Mouse (Mus musculus) ES-CJ7 (cell line): ENCODE measurements at regions not wholly inside any gene's neighbourhood (a gene's known extent, or its start where the extent isn't known, plus 50 kb on each side); places are given as distances from the start of the nearest gene placed in this dataset.

Experiments used
- DNase-seq: peaks from one replicate; pipeline ENCODE4 v3.0.0; 2011; ENCODE audit warnings: low read depth, low spot score

- no peak for DNase-seq
These were observed 216.3 kb upstream of the Pdzrn3 start for GRCm38 (mm10) chr6:101593782-101594641.

DNA sequence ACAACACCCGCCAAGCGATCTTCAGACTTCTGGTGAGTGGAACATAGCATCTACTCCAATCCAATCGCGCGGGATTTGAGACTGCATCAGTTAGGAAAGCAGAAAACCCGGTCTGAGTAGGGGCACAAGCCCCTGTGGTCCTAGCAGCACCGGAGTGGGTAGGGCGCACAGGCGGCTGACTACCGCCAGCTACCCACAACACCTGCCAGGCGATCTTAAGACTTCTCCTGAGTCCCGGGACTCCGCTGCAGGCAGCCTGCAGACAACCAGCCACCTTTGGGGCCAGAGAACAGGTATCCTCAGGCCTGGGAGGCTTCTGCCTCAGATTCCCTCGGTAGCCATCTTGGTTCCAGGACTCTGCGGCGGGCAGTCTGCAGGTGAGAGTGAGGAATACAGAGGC, 208.2 kb upstream of the Pdzrn3 start:
- peak; percentile 79 for DNase-seq

DNA sequence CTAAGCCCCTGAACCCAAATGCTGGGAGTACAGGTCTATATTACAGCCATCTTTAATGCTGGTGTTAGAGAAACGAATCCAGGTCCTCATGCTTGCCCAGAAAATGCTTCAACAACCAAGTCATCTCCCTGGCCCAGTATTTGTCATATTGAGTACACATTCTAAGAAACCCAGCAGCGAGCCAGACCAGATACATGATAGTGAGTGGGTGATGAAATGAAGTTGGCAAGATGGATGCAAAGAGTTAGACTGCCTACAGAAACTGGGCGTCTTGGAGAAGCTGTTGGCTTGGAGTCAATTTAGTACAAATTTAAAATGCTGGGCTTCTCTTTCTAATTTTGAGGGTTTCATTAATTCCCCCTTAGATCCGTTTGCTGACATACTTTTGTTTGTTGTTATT, 203.1 kb upstream of the Pdzrn3 start:
- DNase-seq = no peak

GRCm38 (mm10) chr6:101556096-101556495, 178.4 kb upstream of the Pdzrn3 start:
- no peak for DNase-seq

DNA sequence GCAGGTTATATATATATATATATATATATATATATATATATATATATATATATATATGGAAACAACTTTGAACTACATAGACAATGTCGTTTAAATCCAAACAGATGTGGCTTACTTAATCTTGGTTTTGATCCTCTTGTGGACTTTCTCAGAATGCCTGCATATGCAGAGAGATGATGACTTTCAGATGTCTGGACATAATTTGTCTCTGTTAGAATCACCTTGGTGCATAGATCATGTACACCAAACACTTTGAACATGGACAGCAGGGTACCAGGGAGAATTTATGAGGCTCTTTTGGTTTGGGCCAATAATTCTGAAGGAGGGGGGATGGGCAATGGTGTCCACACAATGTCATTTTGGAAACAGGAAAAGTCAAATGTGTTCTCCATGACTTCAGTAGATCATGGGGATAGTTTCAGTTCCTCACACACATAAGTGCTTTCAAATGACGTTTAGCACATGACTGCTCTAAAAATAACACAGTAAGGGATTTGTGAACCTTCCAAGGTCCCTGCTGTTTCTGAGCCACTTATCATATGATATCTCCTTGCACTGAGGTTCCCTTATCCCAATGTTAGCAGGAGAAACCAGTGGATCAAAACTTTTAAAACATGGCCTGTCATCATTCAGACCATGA, 177.4 kb upstream of the Pdzrn3 start:
- DNase-seq = no peak

DNA sequence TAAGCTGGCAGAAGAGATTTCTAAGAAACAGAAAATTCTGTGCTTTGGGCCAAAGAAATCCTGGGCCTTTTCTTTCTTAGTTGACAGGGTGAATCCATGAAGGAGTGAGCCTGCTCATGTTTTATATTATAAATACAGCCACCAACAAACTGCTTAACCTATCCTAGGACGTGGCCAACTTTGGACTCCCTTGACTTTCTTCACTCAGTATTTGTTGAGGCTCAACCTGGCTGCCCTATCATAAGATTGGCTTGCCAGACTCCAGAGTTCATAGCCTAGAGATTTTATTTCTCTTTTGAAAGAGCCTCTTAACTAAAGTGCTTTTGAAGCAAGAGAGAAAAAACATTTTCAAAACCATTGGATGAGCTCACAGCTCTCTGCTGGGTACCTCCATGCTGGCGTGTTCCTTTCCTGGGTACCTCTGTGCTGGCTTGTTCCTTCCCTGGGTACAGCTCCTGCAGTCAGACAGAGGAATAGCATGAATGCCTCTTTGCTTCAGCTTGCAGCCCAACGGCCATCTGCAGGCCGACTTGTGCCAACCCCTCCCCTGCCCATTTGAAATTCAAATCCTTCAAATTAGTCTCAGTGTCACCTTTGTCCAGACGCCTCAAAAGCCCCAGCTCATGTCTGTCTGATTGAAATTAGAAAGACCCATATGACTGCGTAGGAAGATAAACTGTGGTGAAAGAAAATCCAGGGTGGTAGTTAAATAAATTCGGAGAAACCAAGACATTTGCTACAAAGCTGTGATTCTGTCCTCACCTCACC, 173.0 kb upstream of the Pdzrn3 start:
- DNase-seq = peak; percentile 20

DNA sequence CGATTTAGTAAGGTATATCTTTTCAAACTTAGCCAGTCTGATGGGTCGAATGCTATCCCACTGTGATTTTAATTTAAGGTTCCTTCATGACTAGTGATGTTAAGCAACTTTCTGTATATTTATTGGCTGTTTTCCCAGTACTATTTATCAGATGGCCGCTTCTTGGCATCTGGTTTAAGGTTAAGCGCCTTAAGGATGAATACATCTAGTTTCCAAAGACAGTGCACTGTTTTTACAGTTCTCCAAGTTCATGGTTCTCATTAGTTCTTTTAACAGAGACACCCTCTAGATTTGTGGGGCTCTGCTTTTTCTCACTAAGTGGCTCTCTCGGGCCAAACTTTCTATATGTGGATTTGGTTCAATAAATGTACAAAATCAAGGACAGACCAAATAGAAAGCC, 159.9 kb upstream of the Pdzrn3 start:
- DNase-seq = no peak

DNA sequence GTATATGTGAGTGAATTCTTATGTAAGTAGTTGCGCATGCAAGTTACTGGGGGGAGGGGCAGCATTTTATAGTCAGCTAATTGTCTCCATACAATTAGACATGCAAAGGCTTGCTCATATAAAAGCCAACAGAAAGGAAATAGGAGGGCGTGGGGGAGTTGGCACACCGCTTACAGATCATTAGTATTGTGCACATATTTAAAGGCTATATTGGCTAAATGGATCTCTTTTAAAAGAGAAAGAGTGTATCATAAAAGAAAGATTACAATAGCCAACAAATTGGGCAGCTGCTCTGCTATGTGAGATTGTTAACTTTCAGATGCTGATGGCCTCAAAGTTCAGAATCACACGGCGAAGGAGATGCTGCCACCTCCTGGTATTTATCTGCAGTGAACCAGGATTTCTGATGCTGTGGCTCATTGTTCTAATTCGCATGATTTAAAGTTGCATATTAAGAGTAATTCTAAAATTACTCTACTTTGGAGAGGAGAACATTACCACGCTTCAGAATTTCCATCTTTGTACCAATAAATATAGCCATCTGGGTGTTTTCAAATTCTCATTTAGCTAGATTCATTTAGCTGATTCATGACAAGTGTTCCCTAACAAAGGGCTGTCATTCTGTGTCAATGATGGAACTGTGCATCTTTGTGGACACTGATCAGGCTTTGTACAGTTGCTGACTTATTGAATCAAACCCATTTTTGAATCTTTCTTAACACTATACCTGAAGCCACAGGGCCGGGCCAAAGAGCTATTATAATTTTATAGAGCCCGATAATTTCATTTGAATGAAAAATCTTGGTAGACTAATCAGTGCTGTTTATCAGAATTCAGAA, 156.7 kb upstream of the Pdzrn3 start:
- peak; percentile 24 for DNase-seq

- DNase-seq = no peak
These were observed 154.7 kb upstream of the Pdzrn3 start for GRCm38 (mm10) chr6:101532436-101532835.

DNA sequence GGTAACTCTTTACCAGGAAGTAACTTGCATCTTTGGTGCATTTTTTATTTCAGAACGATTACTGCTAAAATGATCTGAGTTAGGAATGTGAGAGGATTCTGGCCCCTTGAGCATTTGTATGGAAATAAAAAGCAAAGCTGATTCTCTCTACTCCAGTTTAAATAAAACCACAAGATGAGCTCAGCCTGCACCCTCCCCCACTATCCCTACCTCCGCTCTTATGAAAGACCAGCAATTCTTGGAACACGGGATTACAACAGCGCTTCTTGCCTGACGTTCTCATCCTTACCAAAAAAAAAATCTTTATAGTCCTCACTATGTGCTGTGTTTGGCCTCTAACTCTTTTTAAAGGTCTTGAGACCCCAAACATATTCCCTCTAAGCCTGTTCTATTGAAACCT, 154.2 kb upstream of the Pdzrn3 start:
- DNase-seq = no peak

- peak; percentile 40 for DNase-seq
These were observed 147.4 kb upstream of the Pdzrn3 start for GRCm38 (mm10) chr6:101525129-101525528.

DNA sequence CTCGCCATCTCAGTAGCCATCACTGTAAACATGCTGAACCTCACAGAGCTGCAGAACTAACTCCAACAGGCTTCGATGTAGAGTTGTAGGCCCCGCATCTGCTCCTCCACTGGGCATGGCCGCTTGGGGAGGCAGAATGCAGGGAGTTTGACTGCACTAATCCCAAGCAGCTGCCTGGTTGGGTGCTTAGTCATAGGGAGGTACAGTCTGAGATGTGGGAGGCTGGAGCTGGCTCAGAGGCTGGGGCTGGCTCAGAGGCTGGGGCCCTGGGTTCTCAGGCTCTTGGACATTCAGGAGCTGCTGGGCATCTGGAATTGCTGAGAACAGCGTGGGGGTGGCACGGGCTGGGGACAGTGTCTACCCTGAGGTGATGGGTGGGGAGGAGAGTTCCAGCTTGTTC, 143.6 kb upstream of the Pdzrn3 start:
- no peak for DNase-seq

GRCm38 (mm10) chr6:101520755-101521154, 143.1 kb upstream of the Pdzrn3 start:
- no peak for DNase-seq

GRCm38 (mm10) chr6:101518904-101519701, 141.4 kb upstream of the Pdzrn3 start:
- DNase-seq = no peak

- no peak for DNase-seq
These were observed 139.9 kb upstream of the Pdzrn3 start for GRCm38 (mm10) chr6:101517584-101517983.

- DNase-seq = no peak
These were observed 136.0 kb upstream of the Pdzrn3 start for GRCm38 (mm10) chr6:101513696-101514095.

DNA sequence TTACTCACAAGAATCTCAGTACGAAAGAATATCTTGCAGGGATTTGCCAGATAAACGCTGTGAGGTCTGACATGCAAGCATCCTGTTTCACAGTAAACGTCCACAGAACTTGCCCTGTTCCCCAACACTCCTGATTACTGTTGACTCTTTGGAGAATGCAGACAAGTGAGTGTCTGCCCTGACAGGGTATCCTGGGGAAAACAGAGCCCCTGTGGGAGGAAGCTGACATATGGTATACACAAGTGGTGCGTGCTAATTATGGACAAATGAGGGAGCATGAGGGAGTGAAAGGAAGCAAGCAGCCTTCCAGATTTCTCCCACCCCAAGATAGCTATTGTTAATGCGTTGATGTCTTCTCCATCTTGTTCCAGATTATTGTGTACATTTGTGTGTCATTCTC, 124.5 kb upstream of the Pdzrn3 start:
- no peak for DNase-seq

- no peak for DNase-seq
These were observed 124.0 kb upstream of the Pdzrn3 start for GRCm38 (mm10) chr6:101501716-101502115.

- DNase-seq = no peak
These were observed 122.5 kb upstream of the Pdzrn3 start for GRCm38 (mm10) chr6:101500202-101500601.

- no peak for DNase-seq
These were observed 110.8 kb upstream of the Pdzrn3 start for GRCm38 (mm10) chr6:101488466-101488865.
